Mouse (Mus musculus) testis, adult 2 months (tissue): ENCODE measurements around the gene Ndufaf1.

Source experiments
- CTCF ChIP-seq: fragments of 200-500 bp; IDR thresholded peaks from 2 replicates; pipeline ENCODE4 v1.5.1; 2012; ENCODE audit warnings: low read depth, mild to moderate bottlenecking, inconsistent platforms, low read length, moderate library complexity; ENCODE audit not compliant: control insufficient read depth, insufficient read depth, insufficient replicate concordance
- POLR2A ChIP-seq: fragments of 200-500 bp; IDR thresholded peaks from 2 replicates; pipeline ENCODE4 v1.6.1; 2012; ENCODE audit warnings: low read depth, mild to moderate bottlenecking, inconsistent platforms, low read length, moderate library complexity; ENCODE audit not compliant: control insufficient read depth

DNA sequence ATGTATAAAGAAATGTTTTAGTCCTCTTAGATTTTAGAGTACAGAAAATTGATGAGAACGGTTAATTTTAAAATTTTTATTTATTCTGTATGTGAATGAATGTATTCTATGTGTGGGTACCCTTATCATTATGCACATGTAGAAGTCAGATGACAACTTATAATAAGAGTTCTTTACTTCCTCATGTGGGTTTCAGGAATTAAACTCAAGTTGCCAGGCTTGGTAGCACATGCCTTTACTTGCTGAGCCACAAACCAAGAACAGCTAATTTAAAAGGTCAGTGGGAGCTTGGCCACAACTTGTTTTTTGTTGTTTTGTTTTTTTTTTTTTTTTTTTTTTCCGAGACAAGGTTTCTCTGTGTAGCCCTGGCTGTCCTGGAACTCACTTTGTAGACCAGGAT, 32.2 kb upstream of the Ndufaf1 start:
- TF ChIP-seq CTCF = no peak
- TF ChIP-seq POLR2A = no peak
